Mouse (Mus musculus): ENCODE measurements at regions not wholly inside any gene's neighbourhood (a gene's known extent, or its start where the extent isn't known, plus 50 kb on each side); places are given as distances from the start of the nearest gene placed in this dataset.

- no peak for ATAC-seq (ENCODE audit: low FRiP score, low read depth)
- no peak overlapping the region for H3K27ac ChIP-seq (replicated peaks)
- H3K4me1 ChIP-seq = no peaks in the 10 kb centered on the region
- H3K36me3 ChIP-seq = no peaks in the 10 kb centered on the region
- no peak overlapping the region for H3K4me2 ChIP-seq (replicated peaks)
- no peaks in the 10 kb centered on the region for H3K27me3 ChIP-seq
- 94% methylated on average over 6 of the region's 6 CpGs for WGBS
- no peak overlapping the region for H3K4me3 ChIP-seq
- no peaks in the 10 kb centered on the region for H3K9me3 ChIP-seq
- H3K9ac ChIP-seq (replicated peaks) = no peak overlapping the region
Observed at GRCm38 (mm10) chr9:98684336-98684735, 82.9 kb upstream of the Mrps22 start.

DNA sequence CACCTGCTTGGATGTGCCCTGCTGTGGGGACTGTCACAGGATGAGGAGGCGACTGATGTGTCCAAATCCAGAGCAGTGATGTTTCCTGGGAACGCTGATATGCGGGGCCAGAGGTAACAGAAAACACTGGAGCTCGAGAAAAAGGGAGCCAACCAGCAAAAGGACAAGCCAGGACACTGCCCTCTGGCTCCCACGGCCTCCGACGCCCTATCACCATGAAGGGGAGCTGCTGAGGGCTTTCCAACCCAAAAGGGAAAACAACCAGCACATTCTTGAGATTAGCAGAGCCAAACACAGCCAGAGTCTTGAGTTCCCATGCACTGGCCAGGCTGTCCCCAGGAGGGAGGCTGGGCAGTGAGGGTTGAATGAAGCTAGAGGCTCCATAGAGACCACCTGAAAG is 74.2 kb upstream of the Mrps22 start:
- no peak overlapping the region for H3K9ac ChIP-seq (replicated peaks)
- 83% methylated on average over 7 of the region's 7 CpGs for WGBS
- ATAC-seq (ENCODE audit: low FRiP score, low read depth) = no peak

DNA sequence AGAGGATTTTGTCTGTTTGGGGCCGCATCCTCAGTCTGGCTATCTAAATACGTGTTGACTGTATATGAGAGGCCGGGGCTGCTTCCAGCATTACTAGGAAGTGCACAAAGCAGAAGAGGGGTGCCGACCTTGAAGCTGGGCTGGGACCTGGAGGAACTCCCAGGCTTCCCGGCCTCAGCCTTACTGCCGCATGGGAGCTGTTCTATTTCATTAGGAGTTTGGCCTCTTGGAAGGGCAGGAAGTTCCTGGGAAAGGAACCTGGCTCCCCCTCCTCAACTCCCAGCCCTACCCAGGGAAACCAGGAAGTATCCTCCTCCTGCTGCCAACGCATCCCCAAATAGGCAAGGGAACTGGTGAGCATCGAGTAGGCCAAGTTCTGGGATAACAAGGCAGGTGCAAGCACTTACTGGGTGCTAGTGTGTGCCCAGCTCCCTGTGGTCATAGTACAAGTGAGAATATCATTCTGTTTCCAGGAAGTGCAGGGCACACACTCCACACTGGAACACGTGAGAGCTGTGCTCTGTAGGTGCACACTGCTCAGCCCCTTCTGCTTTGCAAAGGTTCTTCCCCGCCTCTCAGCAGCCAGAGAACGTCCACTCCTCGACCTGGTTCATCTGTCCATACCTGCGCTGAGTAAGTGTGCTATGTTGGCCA is 72.1 kb upstream of the Mrps22 start:
- Histone ChIP-seq H3K9ac (replicated peaks) (no peak overlapping the region), H3K4me2 (replicated peaks) (no peak overlapping the region), H3K36me3 (no peaks in the 10 kb centered on the region), H3K4me1 (0 out of 2 replicates have a peak, but pooled peaks cover 2% of the 10 kb centered on the region), H3K9me3 (no peaks in the 10 kb centered on the region), H3K27ac (replicated peaks) (no peak overlapping the region), H3K27me3 (no peaks in the 10 kb centered on the region), H3K4me3 (no peak overlapping the region)
- ATAC-seq (ENCODE audit: low FRiP score, low read depth) = no peak
- 88% methylated on average over 13 of the region's 13 CpGs for WGBS

More for the DNA sequence above, 74.2 kb upstream of the Mrps22 start:
- no peak overlapping the region for H3K4me2 ChIP-seq (replicated peaks)
- H3K27me3 ChIP-seq = no peaks in the 10 kb centered on the region
- no peaks in the 10 kb centered on the region for H3K4me1 ChIP-seq
- no peaks in the 10 kb centered on the region for H3K9me3 ChIP-seq
- no peak overlapping the region for H3K27ac ChIP-seq (replicated peaks)
- no peak overlapping the region for H3K4me3 ChIP-seq
- H3K36me3 ChIP-seq = no peaks in the 10 kb centered on the region

DNA sequence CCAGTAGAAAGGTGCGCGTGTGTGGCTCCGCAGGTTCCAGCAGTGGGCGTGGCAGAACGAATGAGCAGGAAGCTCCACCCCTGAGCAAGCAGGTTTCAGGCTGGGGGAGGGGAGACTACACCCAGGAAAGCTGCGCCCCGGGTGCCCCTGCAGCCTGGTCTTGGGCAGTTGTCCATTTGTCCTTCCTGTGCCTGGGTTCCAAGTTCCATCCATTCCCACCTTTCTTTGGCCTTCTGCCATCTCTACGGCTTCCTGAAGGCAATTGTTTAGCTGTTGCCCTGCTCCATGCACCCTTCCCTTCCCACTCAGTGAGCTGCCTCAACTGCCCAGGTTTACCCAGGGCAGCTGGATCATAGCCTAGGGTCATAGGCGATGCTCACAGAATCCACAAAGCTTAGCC is 70.9 kb upstream of the Mrps22 start:
- no peaks in the 10 kb centered on the region for H3K9me3 ChIP-seq
- no peaks in the 10 kb centered on the region for H3K36me3 ChIP-seq
- H3K27ac ChIP-seq (replicated peaks) = no peak overlapping the region
- H3K4me3 ChIP-seq = no peak overlapping the region
- WGBS = 58% methylated on average over 9 of the region's 9 CpGs
- H3K27me3 ChIP-seq = no peaks in the 10 kb centered on the region
- ATAC-seq (ENCODE audit: low FRiP score, low read depth) = no peak
- no peak overlapping the region for H3K4me2 ChIP-seq (replicated peaks)
- H3K4me1 ChIP-seq = 0 out of 2 replicates have a peak, but pooled peaks cover 2% of the 10 kb centered on the region
- H3K9ac ChIP-seq (replicated peaks) = no peak overlapping the region

- no peak overlapping the region for H3K9ac ChIP-seq (replicated peaks)
- no peak overlapping the region for H3K4me2 ChIP-seq (replicated peaks)
- 78% methylated on average over 23 of the region's 23 CpGs for WGBS
- H3K9me3 ChIP-seq = no peaks in the 10 kb centered on the region
- no peak overlapping the region for H3K4me3 ChIP-seq
- no peak for ATAC-seq (ENCODE audit: low FRiP score, low read depth)
- no peaks in the 10 kb centered on the region for H3K36me3 ChIP-seq
- 0 out of 2 replicates have a peak, but pooled peaks cover 2% of the 10 kb centered on the region for H3K4me1 ChIP-seq
- H3K27me3 ChIP-seq = no peaks in the 10 kb centered on the region
- no peak overlapping the region for H3K27ac ChIP-seq (replicated peaks)
Observed at GRCm38 (mm10) chr9:98668423-98669330, 67.2 kb upstream of the Mrps22 start.

DNA sequence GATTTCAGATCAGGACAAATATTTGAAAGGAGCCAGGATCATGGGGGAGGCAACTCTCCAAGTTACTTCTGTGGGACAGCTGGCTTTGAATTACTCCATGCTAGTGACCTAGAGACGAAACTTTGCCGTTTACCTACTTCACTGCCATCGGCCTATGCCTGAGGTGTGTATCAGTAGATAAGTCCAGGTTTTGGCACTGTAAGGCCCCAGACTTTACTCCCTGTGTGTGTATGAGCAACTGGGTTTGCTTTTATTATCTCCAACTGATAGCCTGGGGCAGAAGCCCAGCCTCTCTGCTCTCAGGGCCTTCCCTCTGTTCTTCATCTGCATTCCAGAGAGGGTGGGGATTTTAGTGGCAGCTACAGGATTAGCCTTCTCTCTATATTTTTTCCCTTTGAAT is 65.6 kb upstream of the Mrps22 start:
- no peaks in the 10 kb centered on the region for H3K9me3 ChIP-seq
- no peaks in the 10 kb centered on the region for H3K27me3 ChIP-seq
- no peak overlapping the region for H3K4me2 ChIP-seq (replicated peaks)
- H3K4me1 ChIP-seq = 0 out of 2 replicates have a peak, but pooled peaks cover 2% of the 10 kb centered on the region
- no peak for ATAC-seq (ENCODE audit: low FRiP score, low read depth)
- H3K9ac ChIP-seq (replicated peaks) = no peak overlapping the region
- 91% methylated on average over 3 of the region's 3 CpGs for WGBS
- no peak overlapping the region for H3K27ac ChIP-seq (replicated peaks)
- no peak overlapping the region for H3K4me3 ChIP-seq
- no peaks in the 10 kb centered on the region for H3K36me3 ChIP-seq

DNA sequence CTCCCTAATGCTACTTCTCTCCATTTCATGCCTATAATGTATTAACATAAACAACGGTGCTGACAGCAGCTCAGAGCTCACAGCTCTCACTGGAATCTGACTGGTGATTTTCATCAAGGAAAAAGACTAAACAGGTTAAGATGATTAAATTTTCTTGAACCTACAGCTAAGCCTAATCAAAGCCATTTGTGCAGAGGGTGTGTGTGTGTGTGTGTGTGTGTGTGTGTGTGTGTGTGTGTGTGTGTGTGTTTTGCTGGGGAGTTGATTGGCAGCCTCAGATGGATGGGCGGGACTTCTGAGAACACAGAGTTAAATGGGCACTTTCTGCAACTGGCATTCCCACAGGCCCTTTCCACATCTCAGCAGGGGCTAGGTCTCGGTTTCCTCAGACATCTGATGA is 61.6 kb upstream of the Mrps22 start:
- Histone ChIP-seq H3K4me1 (no peaks in the 10 kb centered on the region), H3K9me3 (no peaks in the 10 kb centered on the region), H3K27ac (replicated peaks) (no peak overlapping the region), H3K9ac (replicated peaks) (no peak overlapping the region), H3K4me2 (replicated peaks) (no peak overlapping the region), H3K36me3 (no peaks in the 10 kb centered on the region), H3K27me3 (no peaks in the 10 kb centered on the region), H3K4me3 (no peak overlapping the region)
- WGBS = 74% methylated on average over 3 of the region's 3 CpGs
- ATAC-seq (ENCODE audit: low FRiP score, low read depth) = no peak

GRCm38 (mm10) chr9:98651681-98652080 is 50.2 kb upstream of the Mrps22 start:
- Histone ChIP-seq H3K36me3 (no peaks in the 10 kb centered on the region), H3K27me3 (0 out of 2 replicates have a peak, but pooled peaks cover 5% of the 10 kb centered on the region), H3K27ac (replicated peaks) (no peak overlapping the region), H3K4me1 (no peaks in the 10 kb centered on the region), H3K4me3 (no peak overlapping the region), H3K4me2 (replicated peaks) (no peak overlapping the region), H3K9me3 (no peaks in the 10 kb centered on the region), H3K9ac (replicated peaks) (no peak overlapping the region)
- no peak for ATAC-seq (ENCODE audit: low FRiP score, low read depth)
- 76% methylated on average over 2 of the region's 2 CpGs for WGBS
